Mouse (Mus musculus) liver, postnatal 0 days (tissue): ENCODE measurements around the gene Pde10a.

Experiments used
- CTCF ChIP-seq: sonication (generic); IDR thresholded peaks from 2 replicates; pipeline ENCODE4 v1.5.1; 2016; ENCODE audit warnings: antibody characterized with exemption, low read depth
- EP300 ChIP-seq: IDR thresholded peaks from 2 replicates; pipeline ENCODE4 v1.6.1; 2016; ENCODE audit warnings: antibody characterized with exemption, low read depth, mild to moderate bottlenecking

- no peak for TF ChIP-seq CTCF
- no peak for TF ChIP-seq EP300
Observed at GRCm38 (mm10) chr17:8961097-8961496, 435.9 kb downstream of the Pde10a start.
